Mouse (Mus musculus): Measurements from ENCODE around the gene Kcnn1. TPM values are rescaled to one million over a fixed set of nuclear protein-coding genes. Genes with fewer than 3 reads are reported as not detected.

Gene Kcnn1
- polyA plus RNA-seq, 1 experiment: 0.72 TPM

GRCm38 (mm10) chr8:70852595-70853231 lies 10.3 kb downstream of the Kcnn1 start:
- Histone ChIP-seq H3K36me3 (ENCODE audit: control insufficient read depth, insufficient read depth, low read length) (no peaks in the 10 kb centered on the region), H3K27ac (ENCODE audit: control insufficient read depth, insufficient read depth, low read depth, low read length) (no peak overlapping the region), H3K4me3 (ENCODE audit: control insufficient read depth, low read depth, low read length) (no peak overlapping the region), H3K4me1 (ENCODE audit: control insufficient read depth, insufficient read depth, low read length) (peaks cover 11% of the 10 kb centered on the region), H3K27me3 (ENCODE audit: control insufficient read depth, insufficient read depth, low read length) (no peaks in the 10 kb centered on the region)
- TF ChIP-seq POLR2A (IDR thresholded peaks at IDR 0.05; ENCODE audit: control insufficient read depth, low read depth, low read length): no peak
- no peak for TF ChIP-seq CTCF (IDR thresholded peaks at IDR 0.05; ENCODE audit: control insufficient read depth, insufficient read depth, insufficient replicate concordance, low read depth, low read length)

- H3K27ac ChIP-seq (ENCODE audit: control insufficient read depth, insufficient read depth, low read depth, low read length): no peak overlapping the region
- peaks cover 6% of the 10 kb centered on the region for H3K4me1 ChIP-seq (ENCODE audit: control insufficient read depth, insufficient read depth, low read length)
- no peak overlapping the region for H3K4me3 ChIP-seq (ENCODE audit: control insufficient read depth, low read depth, low read length)
- no peaks in the 10 kb centered on the region for H3K27me3 ChIP-seq (ENCODE audit: control insufficient read depth, insufficient read depth, low read length)
- no peaks in the 10 kb centered on the region for H3K36me3 ChIP-seq (ENCODE audit: control insufficient read depth, insufficient read depth, low read length)
- TF ChIP-seq POLR2A (IDR thresholded peaks at IDR 0.05; ENCODE audit: control insufficient read depth, low read depth, low read length) (no peak), CTCF (IDR thresholded peaks at IDR 0.05; ENCODE audit: control insufficient read depth, insufficient read depth, insufficient replicate concordance, low read depth, low read length) (no peak)
These were observed 11.2 kb downstream of the Kcnn1 start for GRCm38 (mm10) chr8:70851837-70852236.

DNA sequence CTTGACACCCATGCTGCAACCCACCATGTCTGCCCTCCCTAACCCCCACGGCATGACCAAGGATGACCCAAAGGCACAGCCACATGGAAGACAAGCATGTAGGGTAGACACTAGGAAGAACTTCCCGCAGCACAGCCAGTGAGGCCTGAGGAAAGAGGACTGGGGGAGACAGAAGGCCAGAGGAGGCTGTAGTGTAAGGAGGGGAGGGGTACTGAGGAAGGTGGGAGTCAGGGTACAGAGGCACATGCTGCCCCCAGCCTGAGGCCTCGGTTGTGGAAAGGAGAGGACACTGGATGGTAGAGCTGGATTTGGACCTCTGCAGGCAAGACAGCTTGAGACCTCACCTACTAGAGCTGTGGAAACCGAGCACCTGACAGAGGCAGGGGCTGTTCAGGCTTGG lies 12.1 kb downstream of the Kcnn1 start:
- TF ChIP-seq CTCF (IDR thresholded peaks at IDR 0.05; ENCODE audit: control insufficient read depth, insufficient read depth, insufficient replicate concordance, low read depth, low read length): no peak
- no peak for TF ChIP-seq POLR2A (IDR thresholded peaks at IDR 0.05; ENCODE audit: control insufficient read depth, low read depth, low read length)
- Histone ChIP-seq H3K36me3 (ENCODE audit: control insufficient read depth, insufficient read depth, low read length) (no peaks in the 10 kb centered on the region), H3K4me3 (ENCODE audit: control insufficient read depth, low read depth, low read length) (no peak overlapping the region), H3K4me1 (ENCODE audit: control insufficient read depth, insufficient read depth, low read length) (no peaks in the 10 kb centered on the region), H3K27me3 (ENCODE audit: control insufficient read depth, insufficient read depth, low read length) (no peaks in the 10 kb centered on the region), H3K27ac (ENCODE audit: control insufficient read depth, insufficient read depth, low read depth, low read length) (no peak overlapping the region)

DNA sequence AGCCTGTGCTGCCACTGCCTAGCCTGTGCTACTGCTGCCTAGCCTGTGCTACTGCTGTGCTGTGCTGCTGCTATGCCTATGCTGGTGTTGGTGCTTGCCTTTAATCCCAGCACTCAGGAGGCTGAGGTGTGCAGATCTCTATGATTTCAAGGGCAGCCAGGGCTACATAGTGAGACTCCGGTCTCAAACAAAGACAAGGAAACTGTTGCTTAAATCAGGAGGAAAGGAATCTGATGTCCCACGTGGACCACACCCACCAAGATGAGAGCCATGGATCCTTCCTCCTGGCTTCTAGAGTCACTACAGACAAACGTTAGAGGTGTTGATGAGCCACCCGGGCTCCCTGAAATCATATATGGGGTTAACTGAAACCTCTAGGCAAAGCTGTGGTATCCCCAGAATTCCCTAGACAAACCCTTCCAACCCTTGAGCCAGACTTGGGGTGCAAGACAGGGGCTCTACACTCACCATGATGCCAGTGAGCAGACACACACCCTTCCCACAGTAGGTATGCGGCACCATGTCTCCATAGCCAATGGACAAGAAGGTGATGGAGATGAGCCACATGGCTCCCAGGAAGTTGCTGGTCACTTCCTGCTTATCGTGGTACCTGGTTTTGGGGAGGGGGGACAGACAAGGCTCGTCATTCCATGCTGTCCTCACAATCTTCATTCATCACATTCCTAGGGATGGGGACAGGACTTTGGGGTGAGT lies 12.8 kb downstream of the Kcnn1 start:
- no peaks in the 10 kb centered on the region for H3K4me1 ChIP-seq (ENCODE audit: control insufficient read depth, insufficient read depth, low read length)
- TF ChIP-seq POLR2A (IDR thresholded peaks at IDR 0.05; ENCODE audit: control insufficient read depth, low read depth, low read length): no peak
- no peak for TF ChIP-seq CTCF (IDR thresholded peaks at IDR 0.05; ENCODE audit: control insufficient read depth, insufficient read depth, insufficient replicate concordance, low read depth, low read length)
- H3K27me3 ChIP-seq (ENCODE audit: control insufficient read depth, insufficient read depth, low read length): no peaks in the 10 kb centered on the region
- no peak overlapping the region for H3K27ac ChIP-seq (ENCODE audit: control insufficient read depth, insufficient read depth, low read depth, low read length)
- no peak overlapping the region for H3K4me3 ChIP-seq (ENCODE audit: control insufficient read depth, low read depth, low read length)
- no peaks in the 10 kb centered on the region for H3K36me3 ChIP-seq (ENCODE audit: control insufficient read depth, insufficient read depth, low read length)

DNA sequence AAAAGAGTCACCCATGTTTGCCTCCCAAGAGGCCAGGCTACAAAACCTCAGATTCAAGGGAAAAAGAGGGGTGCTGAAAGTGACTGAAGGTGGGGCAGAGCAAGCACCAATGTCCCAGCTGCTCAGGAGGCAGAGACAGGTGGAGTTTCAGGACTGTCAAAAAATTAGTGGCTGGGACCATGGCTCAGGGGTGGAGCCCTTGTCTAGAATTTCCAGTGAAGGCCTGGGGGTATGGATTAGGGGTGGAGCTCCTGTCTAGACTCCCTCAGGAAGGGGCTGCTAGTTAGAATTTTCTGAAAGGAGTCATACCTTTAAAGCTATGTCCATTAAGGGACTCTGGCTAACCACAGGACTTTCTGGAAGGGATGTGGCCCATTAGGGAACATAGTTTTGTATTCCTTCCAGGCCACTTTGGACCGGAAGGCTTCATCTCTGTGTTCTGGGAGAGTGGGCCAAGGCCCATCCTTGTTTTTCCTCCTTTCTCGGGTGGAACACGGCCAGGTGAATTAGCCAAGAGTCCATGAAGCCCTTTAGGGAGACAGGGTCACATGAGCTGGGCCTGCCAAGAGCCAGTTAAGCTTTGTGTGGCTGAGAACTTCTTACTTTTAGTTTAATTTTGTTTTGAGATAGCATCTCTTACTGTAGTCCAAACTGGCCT lies 13.6 kb downstream of the Kcnn1 start:
- TF ChIP-seq CTCF (IDR thresholded peaks at IDR 0.05; ENCODE audit: control insufficient read depth, insufficient read depth, insufficient replicate concordance, low read depth, low read length) (no peak), POLR2A (IDR thresholded peaks at IDR 0.05; ENCODE audit: control insufficient read depth, low read depth, low read length) (no peak)
- no peak overlapping the region for H3K4me3 ChIP-seq (ENCODE audit: control insufficient read depth, low read depth, low read length)
- H3K27me3 ChIP-seq (ENCODE audit: control insufficient read depth, insufficient read depth, low read length): no peaks in the 10 kb centered on the region
- no peak overlapping the region for H3K27ac ChIP-seq (ENCODE audit: control insufficient read depth, insufficient read depth, low read depth, low read length)
- H3K36me3 ChIP-seq (ENCODE audit: control insufficient read depth, insufficient read depth, low read length): no peaks in the 10 kb centered on the region
- no peaks in the 10 kb centered on the region for H3K4me1 ChIP-seq (ENCODE audit: control insufficient read depth, insufficient read depth, low read length)

- Histone ChIP-seq H3K4me3 (ENCODE audit: control insufficient read depth, low read depth, low read length) (no peak overlapping the region), H3K27ac (ENCODE audit: control insufficient read depth, insufficient read depth, low read depth, low read length) (no peak overlapping the region), H3K4me1 (ENCODE audit: control insufficient read depth, insufficient read depth, low read length) (peaks cover 1% of the 10 kb centered on the region), H3K36me3 (ENCODE audit: control insufficient read depth, insufficient read depth, low read length) (no peaks in the 10 kb centered on the region), H3K27me3 (ENCODE audit: control insufficient read depth, insufficient read depth, low read length) (no peaks in the 10 kb centered on the region)
- TF ChIP-seq POLR2A (IDR thresholded peaks at IDR 0.05; ENCODE audit: control insufficient read depth, low read depth, low read length) (no peak), CTCF (IDR thresholded peaks at IDR 0.05; ENCODE audit: control insufficient read depth, insufficient read depth, insufficient replicate concordance, low read depth, low read length) (no peak)
These were observed 16.5 kb downstream of the Kcnn1 start for GRCm38 (mm10) chr8:70846371-70847154.

GRCm38 (mm10) chr8:70845108-70845507 lies 17.9 kb downstream of the Kcnn1 start:
- H3K27me3 ChIP-seq (ENCODE audit: control insufficient read depth, insufficient read depth, low read length): no peaks in the 10 kb centered on the region
- H3K27ac ChIP-seq (ENCODE audit: control insufficient read depth, insufficient read depth, low read depth, low read length): no peak overlapping the region
- no peaks in the 10 kb centered on the region for H3K36me3 ChIP-seq (ENCODE audit: control insufficient read depth, insufficient read depth, low read length)
- H3K4me1 ChIP-seq (ENCODE audit: control insufficient read depth, insufficient read depth, low read length): peaks cover 10% of the 10 kb centered on the region
- H3K4me3 ChIP-seq (ENCODE audit: control insufficient read depth, low read depth, low read length): no peak overlapping the region
- TF ChIP-seq POLR2A (IDR thresholded peaks at IDR 0.05; ENCODE audit: control insufficient read depth, low read depth, low read length) (no peak), CTCF (IDR thresholded peaks at IDR 0.05; ENCODE audit: control insufficient read depth, insufficient read depth, insufficient replicate concordance, low read depth, low read length) (no peak)
